Comparison of ENCODE assay signal across 15 mouse cellular contexts in the genomic region with DNA sequence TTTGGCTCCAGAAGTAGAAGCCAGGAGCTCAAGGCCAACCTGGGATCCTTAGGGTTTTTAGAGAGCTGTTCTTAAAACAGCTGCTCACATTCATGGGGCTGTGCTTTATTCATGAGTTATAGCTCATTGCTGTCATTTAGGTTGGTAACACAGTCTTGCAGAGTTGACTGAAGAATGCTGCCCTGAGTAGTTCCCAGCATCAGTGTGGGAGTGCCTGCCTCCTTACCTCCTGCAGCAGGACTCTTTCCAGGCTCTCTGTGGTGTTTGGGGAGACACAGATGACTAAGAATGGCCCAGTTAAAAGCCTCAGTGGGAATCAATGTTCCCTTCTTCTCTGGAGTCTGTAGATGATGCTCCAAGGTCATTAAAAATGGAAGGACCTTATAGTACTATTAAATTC.
"Had no signal": no experiment of that assay in that cellular context is flagged by ENCODE, and none has a peak within 500 bp of the region (broad histone marks: within the 10 kb centered on the region; RNA-seq: fewer than 3 reads in every experiment).

No protein-coding gene starts in this region.

- H3K9ac ChIP-seq: intestine, embryonic 15.5 days; liver, embryonic 15.5 days; midbrain, embryonic 15.5 days; neural tube, embryonic 13.5 days had no signal

- ATAC-seq: intestine, embryonic 15.5 days; lung, postnatal 0 days; midbrain, embryonic 15.5 days had no signal

- H3K4me3 ChIP-seq: intestine, embryonic 15.5 days; limb, embryonic 10.5 days; liver, embryonic 15.5 days; midbrain, embryonic 15.5 days; neural tube, embryonic 13.5 days had no signal

- H3K36me3 ChIP-seq: intestine, embryonic 15.5 days; midbrain, embryonic 15.5 days; neural tube, embryonic 13.5 days had no signal

- H3K27ac ChIP-seq: intestine, embryonic 15.5 days; limb, embryonic 10.5 days; liver, embryonic 15.5 days; midbrain, embryonic 15.5 days; neural tube, embryonic 13.5 days had no signal

- H3K27me3 ChIP-seq: intestine, embryonic 15.5 days; liver, embryonic 15.5 days; midbrain, embryonic 15.5 days; neural tube, embryonic 13.5 days had no signal

- DNase-seq: kidney, adult 18-20 months; kidney, postnatal 10 days; kidney, postnatal 4 days; lung, adult 2 months; lung, postnatal 36 days; right cerebral cortex, postnatal 4 days; thymus, postnatal 4 days had no signal

- H3K4me2 ChIP-seq: intestine, embryonic 15.5 days; liver, embryonic 11.5 days; liver, embryonic 15.5 days; midbrain, embryonic 11.5 days; midbrain, embryonic 15.5 days; neural tube, embryonic 13.5 days had no signal

- H3K9me3 ChIP-seq: intestine, embryonic 15.5 days; limb, embryonic 10.5 days; liver, embryonic 15.5 days; midbrain, embryonic 15.5 days; neural tube, embryonic 13.5 days had no signal
